Mouse (Mus musculus): Measurements from ENCODE around the gene Rgs2. TPM values are rescaled to one million over a fixed set of nuclear protein-coding genes. Genes with fewer than 3 reads are reported as not detected.

Rgs2 gene
- 30.4 and 40.4 TPM in 2 replicates for polyA plus RNA-seq (2012; rRNA removed)

DNA sequence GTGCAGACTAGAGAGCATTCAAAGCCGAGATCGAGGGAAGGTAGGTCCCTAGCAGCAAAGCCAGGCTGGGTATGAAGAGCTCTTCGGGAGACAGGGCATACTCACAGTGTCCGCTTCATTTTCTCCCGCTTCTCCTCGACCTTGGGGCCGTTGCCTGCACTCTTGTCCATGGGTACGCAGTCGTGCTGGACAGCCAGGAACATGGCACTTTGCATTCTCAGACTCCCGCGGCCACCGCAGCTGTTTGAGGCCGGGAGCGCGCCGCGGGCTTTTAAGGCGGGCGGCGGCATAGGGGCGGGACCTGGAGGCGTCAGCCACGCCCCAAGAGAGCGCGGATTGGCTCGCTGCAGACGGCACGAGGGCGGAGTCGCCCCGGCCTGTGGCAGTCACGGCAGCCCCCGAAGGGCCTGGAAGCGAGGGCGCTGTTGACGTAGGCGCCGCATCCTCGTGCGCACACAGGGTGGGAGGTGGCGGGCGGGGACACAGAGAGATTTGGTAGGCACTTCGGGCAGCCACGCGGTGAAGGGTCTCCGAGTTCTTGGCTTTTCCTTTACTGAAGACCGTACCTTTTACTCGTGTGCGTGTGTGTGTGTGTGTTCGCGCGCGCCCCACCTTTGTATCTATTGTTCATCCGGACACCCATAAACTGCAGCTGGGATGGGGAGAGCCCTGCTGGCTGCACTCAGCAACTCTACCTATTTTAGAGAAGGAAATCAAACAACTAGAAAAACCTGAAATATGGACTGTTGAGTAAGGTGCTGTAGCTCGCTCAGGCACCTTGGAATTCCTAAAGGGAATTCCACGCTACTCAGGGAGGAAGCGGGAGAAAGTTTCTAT, at the start of gene Rgs2:
Gene Rgs2 (minus strand): TSS at position 258 of the 837 bp plus-strand sequence.

Other genes starting within 250 kb of the Rgs2 start
- 12.6 and 18.2 TPM in 2 replicates for gene Trove2, start 227.1 kb downstream of the Rgs2 start, polyA plus RNA-seq (2012; rRNA removed)
- gene Uchl5, start 226.9 kb downstream of the Rgs2 start, polyA plus RNA-seq (2012; rRNA removed): 26.9 and 28.3 TPM in 2 replicates
- 0.67 and 0.82 TPM in 2 replicates for gene Rgs13, start 173.2 kb upstream of the Rgs2 start, polyA plus RNA-seq (2012; rRNA removed)
- 0.07 TPM in 1 of 2 replicates, not detected in the other for gene Rgs1, start 245.1 kb upstream of the Rgs2 start, polyA plus RNA-seq (2012; rRNA removed)

All from central nervous system, embryonic 11.5 days (tissue).